Mouse (Mus musculus) stomach, postnatal 0 days (tissue): Measurements from ENCODE around the gene Grcc10.

Source experiments
- CTCF ChIP-seq: IDR thresholded peaks from 2 replicates; pipeline ENCODE4 v1.5.1; 2016; ENCODE audit warnings: antibody characterized with exemption, low read depth, mild to moderate bottlenecking, moderate library complexity
- EP300 ChIP-seq: optimal IDR thresholded peaks from 2 replicates; pipeline ENCODE3; 2016; ENCODE audit warnings: antibody characterized with exemption

DNA sequence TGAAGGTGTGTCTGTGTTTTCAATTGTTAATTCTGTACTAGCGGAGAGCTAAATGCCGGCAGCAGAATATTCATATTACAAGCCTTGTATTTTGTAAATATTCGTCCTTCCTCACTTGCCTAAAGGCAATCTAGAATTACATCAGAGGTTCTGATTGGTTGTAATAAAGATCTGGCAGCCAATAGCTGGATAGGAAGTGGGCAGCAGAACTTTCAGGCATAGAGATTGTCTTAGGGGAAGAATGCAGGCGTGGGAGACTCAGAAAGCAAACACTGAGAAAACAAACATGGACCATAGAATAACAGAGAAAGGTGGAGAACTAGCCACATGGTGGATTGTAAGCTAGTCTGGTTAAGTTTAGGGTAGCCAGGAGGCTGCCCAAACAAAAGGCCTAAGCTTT, 48.9 kb upstream of the Grcc10 start:
- TF ChIP-seq CTCF (no peak), EP300 (no peak)
